1 mouse cellular context compared by ENCODE assay signal in the genomic region with DNA sequence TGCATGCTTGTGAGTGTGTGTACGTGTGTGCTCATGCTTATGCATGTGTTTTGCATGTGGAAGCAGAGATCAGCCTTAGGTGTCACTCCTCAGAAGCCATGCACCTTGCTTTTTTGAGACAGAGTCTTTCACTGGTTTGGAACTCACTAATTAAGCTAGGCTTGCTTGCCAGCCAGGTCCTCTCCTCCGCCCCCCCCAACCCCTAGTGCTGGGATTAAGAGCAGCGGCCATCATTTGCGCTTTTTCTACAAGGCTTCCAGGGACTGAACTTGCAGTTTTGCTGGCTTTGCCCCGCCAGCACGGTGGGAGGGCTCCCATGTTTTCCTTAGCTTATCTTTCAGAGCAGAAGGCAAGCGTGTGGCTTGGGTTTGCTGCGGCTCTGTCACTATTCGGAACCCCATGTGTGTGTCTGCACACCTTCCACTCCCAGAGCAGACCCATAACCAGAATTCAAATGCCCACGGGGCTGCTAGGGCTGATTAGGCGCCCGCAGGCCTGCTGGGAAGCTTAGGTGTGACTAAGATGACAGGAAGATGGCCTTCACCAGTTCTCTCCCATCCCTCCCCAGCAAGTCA.
A peak's percentile ranks its signal among the peaks of the same experiment; 100 is the strongest.
TF ChIP-seq lines count a peak whose summit lies in the region.

No protein-coding gene starts in this region.

TF ChIP-seq in MEL, 35 proteins besides CTCF, POLR2A, EP300 and RAD21 (continued from another document):
- TF ChIP-seq POLR2AphosphoS5 (IDR thresholded peaks at IDR 0.05; ENCODE audit: borderline replicate concordance, low read depth, low read length) (no peak), MXI1 (IDR thresholded peaks at IDR 0.05; ENCODE audit: low read depth, low read length) (peak; percentile 68), MAX (IDR thresholded peaks at IDR 0.05; ENCODE audit: low read length) (peak; percentile 40; the same call in 1 of the 2 replicates), SMC3 (IDR thresholded peaks at IDR 0.05; ENCODE audit: low read depth, low read length) (no peak), JUND (IDR thresholded peaks at IDR 0.05; ENCODE audit: low read depth, low read length) (no peak), TBP (IDR thresholded peaks at IDR 0.05; ENCODE audit: low read depth, low read length) (no peak), USF1 (IDR thresholded peaks at IDR 0.05; ENCODE audit: low read depth, low read length) (no peak), MAFK (IDR thresholded peaks at IDR 0.05; ENCODE audit: borderline replicate concordance, low read depth, low read length) (no peak), BHLHE40 (IDR thresholded peaks at IDR 0.05; ENCODE audit: borderline replicate concordance, low read depth, low read length) (no peak), MEF2A (IDR thresholded peaks at IDR 0.05; ENCODE audit: extremely low read depth, insufficient replicate concordance, low read depth, low read length, poor library complexity, severe bottlenecking) (no peak), SIN3A (IDR thresholded peaks at IDR 0.05; ENCODE audit: low read length) (peak; percentile 66), ZKSCAN1 (IDR thresholded peaks at IDR 0.05; ENCODE audit: low read depth, low read length) (no peak), GABPA (IDR thresholded peaks at IDR 0.05; ENCODE audit: low read depth, low read length) (no peak), RCOR1 (IDR thresholded peaks at IDR 0.05; ENCODE audit: low read depth, low read length) (no peak), GATA1 (IDR thresholded peaks at IDR 0.05; ENCODE audit: low read depth, low read length) (peak; percentile 53; the same call in 1 of the 2 replicates), MYC (IDR thresholded peaks at IDR 0.05; ENCODE audit: low read depth, low read length) (no peak), NELFE (IDR thresholded peaks at IDR 0.05; ENCODE audit: low read depth, low read length) (no peak), UBTF (IDR thresholded peaks at IDR 0.05; ENCODE audit: borderline replicate concordance, insufficient read depth, low read depth, low read length) (no peak), ZNF384 (IDR thresholded peaks at IDR 0.05; ENCODE audit: low read depth, low read length) (no peak), MAZ (IDR thresholded peaks at IDR 0.05; ENCODE audit: low read depth, low read length) (no peak), MYB (IDR thresholded peaks at IDR 0.05; ENCODE audit: low read depth, low read length) (no peak), E2F4 (IDR thresholded peaks at IDR 0.05; ENCODE audit: borderline replicate concordance, low read depth, low read length) (no peak), TCF12 (IDR thresholded peaks at IDR 0.05; ENCODE audit: low read depth, low read length) (peak; percentile 51; the same call in 1 of the 2 replicates), ZMIZ1 (IDR thresholded peaks at IDR 0.05; ENCODE audit: low read depth, low read length) (no peak)
